Comparison of ENCODE assay signal across 18 mouse cellular contexts in the genomic region with DNA sequence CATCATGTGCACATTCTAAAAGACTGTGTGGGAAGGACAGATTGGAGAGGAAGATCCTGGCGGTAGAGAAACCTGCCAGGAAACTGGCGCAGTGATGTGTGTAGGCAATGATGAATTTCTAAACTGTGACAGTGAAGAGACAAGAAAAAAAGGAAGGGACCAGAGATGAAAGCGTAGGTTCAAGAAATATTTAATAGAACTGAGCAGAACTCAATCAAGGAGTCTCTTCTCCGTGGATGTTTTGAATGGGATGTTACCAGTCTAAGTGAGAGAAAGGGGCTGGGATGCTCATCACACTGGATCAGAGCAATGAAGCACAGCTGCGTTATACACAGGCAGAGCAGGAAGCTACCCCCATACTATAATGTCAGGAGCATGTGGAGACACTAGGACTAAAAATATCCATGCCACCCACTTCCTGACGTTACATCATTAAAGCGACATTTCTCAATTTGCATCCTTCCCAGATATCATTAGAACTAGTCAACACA.
DNase-seq lines count a peak whose midpoint lies in the region; ATAC-seq and TF ChIP-seq lines count a peak whose summit lies in the region.
"Had no signal": no experiment of that assay in that cellular context is flagged by ENCODE, and none has a peak within 500 bp of the region (broad histone marks: within the 10 kb centered on the region; RNA-seq: fewer than 3 reads in every experiment).

No protein-coding gene starts in this region.

- no peaks in the 10 kb centered on the region; the same call in none of the 2 replicates for H3K9me3 ChIP-seq in kidney, embryonic 14.5 days (ENCODE audit: control insufficient read depth, low read length)
- 0 out of 2 replicates have a peak, but pooled peaks cover 6% of the 10 kb centered on the region for H3K9me3 ChIP-seq in neural tube, embryonic 15.5 days (replicated peaks)
- H3K9me3 ChIP-seq: forebrain, embryonic 10.5 days had no signal

- 68% methylated on average over 7 of the region's 7 CpGs for WGBS in kidney, embryonic 14.5 days
- WGBS in neural tube, embryonic 15.5 days: 90% methylated on average over 7 of the region's 7 CpGs

- intact Hi-C loops in left cerebral cortex, adult 2 months (cut with DNase I): loop anchor here (2.0 to 5.0 kb wide), 2 partner anchors 59 to 119 kb away; no protein-coding TSS in a partner anchor
- intact Hi-C loops in gastrocnemius, postnatal 14 days (cut with DNase I; ENCODE audit: low total_unique reads): no loop called here

- peak; percentile 63 for DNase-seq in right cerebral cortex, adult 18-20 months
- no peak for DNase-seq in right cerebral cortex, postnatal 14 days
- DNase-seq in layer of hippocampus, adult 18-20 months (ENCODE audit: low spot score in 2 of 2): peak; percentile 44 to 77
- peak; percentile 36 to 37 for DNase-seq in left cerebral cortex, adult 2 months (ENCODE audit: extremely low spot score in 1 of 2, low spot score in 2 of 2)
- peak; percentile 51 to 62 for DNase-seq in right cerebral cortex, postnatal 36 days (ENCODE audit: low spot score in 2 of 2)
- DNase-seq in gastrocnemius, postnatal 14 days: no peak
- DNase-seq: adrenal gland, postnatal 36 days; cerebellum, adult 9-10 months; gastrocnemius, adult 2 months; heart, adult 18-20 months; kidney, adult 8-10 months; kidney, postnatal 4 days had no signal

- no peak overlapping the region for H3K4me2 ChIP-seq in kidney, embryonic 14.5 days (replicated peaks; ENCODE audit: low read depth, low read length)
- H3K4me2 ChIP-seq in neural tube, embryonic 15.5 days: no peak overlapping the region
- H3K4me2 ChIP-seq: embryonic facial prominence, embryonic 13.5 days had no signal

- no peaks in the 10 kb centered on the region for H3K36me3 ChIP-seq in kidney, embryonic 14.5 days (ENCODE audit: control insufficient read depth, insufficient read depth, low read length)
- no peaks in the 10 kb centered on the region for H3K36me3 ChIP-seq in neural tube, embryonic 15.5 days
- H3K36me3 ChIP-seq: embryonic facial prominence, embryonic 13.5 days; forebrain, embryonic 10.5 days had no signal

- no peaks in the 10 kb centered on the region for H3K4me1 ChIP-seq in kidney, embryonic 14.5 days (ENCODE audit: control insufficient read depth, insufficient read depth, low read length)
- no peaks in the 10 kb centered on the region for H3K4me1 ChIP-seq in neural tube, embryonic 15.5 days
- H3K4me1 ChIP-seq: embryonic facial prominence, embryonic 13.5 days; forebrain, embryonic 10.5 days had no signal

- no peak overlapping the region for H3K4me3 ChIP-seq in left cerebral cortex, adult 2 months
- no peak overlapping the region for H3K4me3 ChIP-seq in kidney, embryonic 14.5 days (ENCODE audit: low read length)
- H3K4me3 ChIP-seq in neural tube, embryonic 15.5 days (replicated peaks): no peak overlapping the region
- H3K4me3 ChIP-seq: embryonic facial prominence, embryonic 13.5 days; forebrain, embryonic 10.5 days; gastrocnemius, adult 2 months had no signal

- no peaks in the 10 kb centered on the region for H3K27me3 ChIP-seq in kidney, embryonic 14.5 days (ENCODE audit: control insufficient read depth, insufficient read depth, low read length)
- no peaks in the 10 kb centered on the region for H3K27me3 ChIP-seq in neural tube, embryonic 15.5 days (replicated peaks)
- H3K27me3 ChIP-seq: embryonic facial prominence, embryonic 13.5 days; Patski had no signal

- ATAC-seq in kidney, embryonic 14.5 days (ENCODE audit: low FRiP score, low TSS enrichment): no peak
- ATAC-seq in neural tube, embryonic 15.5 days (ENCODE audit: low FRiP score): no peak
- ATAC-seq: activated CD4-positive, CD25-positive, alpha-beta regulatory T cell, adult 4 months; Patski had no signal

- TF ChIP-seq CTCF in left cerebral cortex, adult 2 months (IDR thresholded peaks at IDR 0.05): no peak

- H3K27ac ChIP-seq in left cerebral cortex, adult 2 months: peak overlapping the region; percentile 70; the same call in 1 of the 2 replicates
- H3K27ac ChIP-seq in kidney, embryonic 14.5 days (ENCODE audit: low read depth, low read length): no peak overlapping the region
- H3K27ac ChIP-seq in neural tube, embryonic 15.5 days (replicated peaks): no peak overlapping the region
- H3K27ac ChIP-seq: embryonic facial prominence, embryonic 13.5 days; forebrain, embryonic 10.5 days; gastrocnemius, adult 2 months had no signal

- no peak overlapping the region for H3K9ac ChIP-seq in kidney, embryonic 14.5 days (ENCODE audit: low read depth, low read length)
- H3K9ac ChIP-seq in neural tube, embryonic 15.5 days (replicated peaks): no peak overlapping the region
- H3K9ac ChIP-seq: embryonic facial prominence, embryonic 13.5 days had no signal

Comparison
In these comparisons a context has a peak if more than half of its experiments do, and no peak if none do; other contexts are left out.
1. DNase-seq: peak in right cerebral cortex, adult 18-20 months (single experiment), layer of hippocampus, adult 18-20 months (2 of 2), left cerebral cortex, adult 2 months (2 of 2) and right cerebral cortex, postnatal 36 days (2 of 2); none in right cerebral cortex, postnatal 14 days (single experiment) and gastrocnemius, postnatal 14 days (single experiment).